Mouse (Mus musculus): Measurements from ENCODE around the gene Acer1.

Gene Acer1

GRCm38 (mm10) chr17:56988921-56989430, 7.0 kb upstream of the Acer1 start:
- DNase-seq: no peak

GRCm38 (mm10) chr17:56988441-56988840, 6.5 kb upstream of the Acer1 start:
- no peak for DNase-seq

GRCm38 (mm10) chr17:56986105-56986805, 4.3 kb upstream of the Acer1 start:
- no peak for DNase-seq

GRCm38 (mm10) chr17:56985656-56986055, 3.7 kb upstream of the Acer1 start:
- DNase-seq: no peak

- DNase-seq: no peak
These were observed 3.0 kb upstream of the Acer1 start for GRCm38 (mm10) chr17:56984886-56985285.

- no peak for DNase-seq
These were observed 877 bp downstream of the Acer1 start for GRCm38 (mm10) chr17:56981049-56981448.

GRCm38 (mm10) chr17:56979524-56979923, 2.4 kb downstream of the Acer1 start:
- no peak for DNase-seq

GRCm38 (mm10) chr17:56976531-56977390, 5.2 kb downstream of the Acer1 start:
- no peak for DNase-seq

GRCm38 (mm10) chr17:56975391-56975790, 6.5 kb downstream of the Acer1 start:
- no peak for DNase-seq

- DNase-seq: no peak
These were observed 7.2 kb downstream of the Acer1 start for GRCm38 (mm10) chr17:56974708-56975240.

- peak; percentile 33 for DNase-seq
These were observed 7.8 kb downstream of the Acer1 start for GRCm38 (mm10) chr17:56973956-56974707.

GRCm38 (mm10) chr17:56970081-56970480, 11.8 kb downstream of the Acer1 start:
- DNase-seq: no peak

GRCm38 (mm10) chr17:56969321-56969720, 12.6 kb downstream of the Acer1 start:
- DNase-seq: no peak

- DNase-seq: no peak
These were observed 18.3 kb downstream of the Acer1 start for GRCm38 (mm10) chr17:56963646-56964045.

GRCm38 (mm10) chr17:56962642-56963405, 19.1 kb downstream of the Acer1 start:
- no peak for DNase-seq

GRCm38 (mm10) chr17:56961880-56962279, 20.0 kb downstream of the Acer1 start:
- no peak for DNase-seq

- DNase-seq: no peak
These were observed 23.3 kb downstream of the Acer1 start for GRCm38 (mm10) chr17:56958667-56959066.

GRCm38 (mm10) chr17:56957763-56958429, 24.0 kb downstream of the Acer1 start:
- DNase-seq: peak; percentile 86

- DNase-seq: no peak
These were observed 27.1 kb downstream of the Acer1 start for GRCm38 (mm10) chr17:56954871-56955270.

- DNase-seq: no peak
These were observed 29.3 kb downstream of the Acer1 start for GRCm38 (mm10) chr17:56952639-56953038.

- DNase-seq: peak; percentile 72
These were observed 31.0 kb downstream of the Acer1 start for GRCm38 (mm10) chr17:56950915-56951314.

Data from liver (tissue).